Mouse (Mus musculus) embryonic fibroblast, embryonic 13.5 days (primary cell): ENCODE data around the gene Ankrd52. TPM values are rescaled to one million over a fixed set of nuclear protein-coding genes. Genes with fewer than 3 reads are reported as not detected.
"Not testable (repeated sequence)": the region's sequence is repeated elsewhere in the genome, so short reads cannot be mapped to it uniquely, and the experiment has no call there.

Experiments
- H3K27ac ChIP-seq: 2 replicates; pipeline ENCODE4 v1.5.1; 2012; ENCODE audit warnings: low read length, control low read depth, inconsistent platforms; ENCODE audit not compliant: insufficient read depth
- H3K4me1 ChIP-seq: 2 replicates; pipeline ENCODE4 v1.6.1; 2011; ENCODE audit warnings: low read length; ENCODE audit not compliant: control insufficient read depth, insufficient read depth
- H3K4me3 ChIP-seq: 2 replicates; pipeline ENCODE4 v1.5.1; 2011; ENCODE audit warnings: mild to moderate bottlenecking, control low read depth, low read length; ENCODE audit not compliant: insufficient read depth
- CTCF ChIP-seq: IDR thresholded peaks from 2 replicates; pipeline ENCODE4 v1.5.1; 2011; ENCODE audit warnings: mild to moderate bottlenecking, control low read depth, low read length, moderate library complexity, borderline replicate concordance; ENCODE audit not compliant: insufficient read depth
- POLR2A ChIP-seq: IDR thresholded peaks from 2 replicates; pipeline ENCODE4 v1.6.1; 2011; ENCODE audit warnings: low read depth, mild to moderate bottlenecking, control low read depth, low read length, moderate library complexity
- polyA plus RNA-seq: library from polyadenylated mRNA; stranded (reverse); fragments of >200 nt; gene quantifications from 2 replicates; pipeline ENCODE4 v1.2.4, GENCODE M21; 2011; ENCODE audit warnings: low read depth; ENCODE audit not compliant: missing spikeins, insufficient read length

Gene Ankrd52
- polyA plus RNA-seq: 59.1 and 63.1 TPM in 2 replicates

DNA sequence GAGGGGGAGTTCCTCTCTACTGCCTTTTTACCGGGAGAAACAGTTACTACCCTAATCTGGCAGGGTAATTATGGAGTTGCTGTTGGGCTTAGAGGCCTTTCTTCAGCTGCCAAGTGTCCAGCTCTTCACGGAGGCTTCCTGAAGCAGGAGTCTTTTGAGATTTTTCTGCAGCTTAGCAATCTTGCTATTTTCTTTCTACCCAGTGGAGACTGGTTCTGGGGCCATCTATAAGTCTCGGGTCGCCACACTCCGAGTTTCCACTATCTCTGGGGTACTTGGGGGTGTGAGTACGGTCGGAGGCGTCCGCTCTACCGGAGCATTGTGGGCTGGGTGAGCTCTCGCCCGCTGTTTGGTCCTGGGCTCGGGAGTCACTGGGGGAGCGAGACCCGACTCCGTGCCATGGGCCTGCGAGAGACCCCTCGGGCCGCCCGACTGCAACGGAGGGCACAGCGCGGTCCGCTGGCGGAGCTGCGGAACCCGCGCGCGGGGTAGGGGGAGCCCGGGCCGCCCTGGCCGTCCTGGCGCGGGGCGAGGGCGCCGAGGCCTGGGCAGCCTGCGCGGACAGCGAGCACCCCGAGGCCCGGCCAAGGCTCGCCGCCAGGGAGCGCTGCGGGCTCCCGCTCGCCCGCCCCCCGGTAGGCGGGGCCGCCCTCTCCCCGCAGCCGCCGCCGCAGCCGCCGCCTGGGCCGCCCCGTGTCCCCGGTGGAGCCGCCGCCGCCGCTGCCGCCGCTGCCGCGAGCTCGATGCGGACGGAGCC, at the start of gene Ankrd52:
Gene Ankrd52, plus strand, starts transcription at position 661 of the 757 bp plus-strand sequence.
- Histone ChIP-seq H3K4me3 (peak within 1 kb of the TSS; percentile 84), H3K4me1 (peaks cover 2% of the 10 kb centered on the region; the same call in 1 of the 2 replicates), H3K27ac (peak within 1 kb of the TSS; percentile 93)
- peak; percentile 50; the same call in 1 of the 2 replicates for TF ChIP-seq POLR2A
- 0 out of 2 replicates have a peak, but pooled peaks have one; percentile 32 for TF ChIP-seq CTCF

DNA sequence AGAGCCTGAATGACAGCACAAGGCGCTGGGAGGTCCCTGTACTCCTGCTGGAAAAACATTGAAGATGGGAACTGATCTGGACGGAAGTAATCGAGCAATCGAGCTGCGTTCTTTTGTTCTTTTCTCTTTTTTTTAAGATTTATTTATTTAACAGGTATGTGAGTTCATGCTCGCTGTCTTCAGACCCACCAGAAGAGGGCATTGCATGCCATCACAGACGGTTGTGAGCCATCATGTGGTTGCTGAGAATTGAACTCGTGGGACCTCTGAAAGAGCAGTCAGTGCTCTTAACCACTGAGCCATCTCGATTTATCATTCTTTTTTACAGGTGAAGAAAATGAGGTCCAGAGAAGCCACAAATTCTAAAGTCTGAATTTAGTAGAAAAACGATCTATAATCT, 49.3 kb upstream of the Ankrd52 start:
- TF ChIP-seq CTCF (0 out of 2 replicates have a peak, but pooled peaks have one; percentile 31), POLR2A (no peak)
- Histone ChIP-seq H3K4me3 (no peak overlapping the region), H3K27ac (no peak overlapping the region), H3K4me1 (no peaks in the 10 kb centered on the region)

DNA sequence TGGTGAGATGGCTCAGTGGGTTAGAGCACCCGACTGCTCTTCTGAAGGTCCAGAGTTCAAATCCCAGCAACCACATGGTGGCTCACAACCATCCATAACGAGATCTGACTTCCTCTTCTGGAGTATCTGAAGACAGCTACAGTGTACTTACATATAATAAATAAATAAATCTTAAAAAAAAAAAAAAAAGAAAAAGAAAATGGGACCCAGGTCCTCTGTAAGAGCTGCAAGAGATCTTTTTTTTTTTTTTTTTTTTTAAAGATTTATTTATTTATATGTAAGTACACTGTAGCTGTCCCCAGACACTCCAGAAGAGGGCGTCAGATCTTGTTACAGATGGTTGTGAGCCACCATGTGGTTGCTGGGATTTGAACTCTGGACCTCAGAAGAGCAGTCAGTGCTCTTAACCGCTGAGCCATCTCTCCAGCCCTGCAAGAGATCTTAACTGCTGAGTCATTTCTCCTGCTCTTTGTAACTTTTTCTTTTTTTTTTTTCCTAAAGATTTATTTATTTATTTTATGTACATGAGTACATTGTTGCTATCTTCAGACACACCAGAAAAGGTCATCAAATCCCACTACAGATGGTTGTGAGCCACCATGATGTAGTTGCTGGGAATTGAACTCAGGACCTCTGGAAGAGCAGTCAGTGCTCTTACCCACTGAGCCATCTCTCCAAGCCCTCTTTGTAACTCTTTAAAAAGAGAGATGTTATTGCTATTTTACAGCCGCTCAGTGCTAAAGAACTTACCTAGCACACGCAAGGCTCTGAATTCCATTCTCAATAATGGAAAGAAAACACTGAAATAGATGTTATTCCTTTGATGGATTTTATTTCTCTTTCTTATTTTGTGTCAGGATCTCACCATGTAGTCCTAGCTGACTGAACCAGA, 44.3 kb upstream of the Ankrd52 start:
- not testable (repeated sequence) for H3K27ac ChIP-seq, H3K4me1 ChIP-seq, H3K4me3 ChIP-seq

GRCm38 (mm10) chr10:128335582-128335981, 41.3 kb upstream of the Ankrd52 start:
- peaks cover 5% of the 10 kb centered on the region for H3K4me1 ChIP-seq
- H3K4me3 ChIP-seq: no peak overlapping the region
- no peak overlapping the region for H3K27ac ChIP-seq
- TF ChIP-seq POLR2A (no peak), CTCF (no peak)

DNA sequence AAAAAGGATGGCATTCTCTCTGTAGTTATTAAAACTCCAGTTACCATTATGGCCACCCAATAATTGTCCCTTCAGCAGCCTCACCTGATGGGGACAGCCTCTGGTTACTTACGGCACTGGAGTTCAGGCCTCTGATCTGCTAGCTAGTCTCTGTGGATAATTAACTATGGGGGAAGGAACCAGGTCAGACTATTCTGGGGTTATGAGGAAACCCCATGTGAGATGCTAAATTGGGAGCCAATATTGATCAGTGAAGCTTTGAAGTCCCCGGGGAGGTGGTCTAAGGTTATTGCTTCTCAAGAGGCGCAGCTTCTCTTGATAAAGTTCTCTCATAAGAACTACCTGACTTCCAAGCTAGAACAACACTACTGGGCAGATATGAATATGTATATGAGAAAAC, 40.7 kb upstream of the Ankrd52 start:
- TF ChIP-seq POLR2A (no peak), CTCF (no peak)
- no peak overlapping the region for H3K4me3 ChIP-seq
- peaks cover 5% of the 10 kb centered on the region for H3K4me1 ChIP-seq
- H3K27ac ChIP-seq: no peak overlapping the region

DNA sequence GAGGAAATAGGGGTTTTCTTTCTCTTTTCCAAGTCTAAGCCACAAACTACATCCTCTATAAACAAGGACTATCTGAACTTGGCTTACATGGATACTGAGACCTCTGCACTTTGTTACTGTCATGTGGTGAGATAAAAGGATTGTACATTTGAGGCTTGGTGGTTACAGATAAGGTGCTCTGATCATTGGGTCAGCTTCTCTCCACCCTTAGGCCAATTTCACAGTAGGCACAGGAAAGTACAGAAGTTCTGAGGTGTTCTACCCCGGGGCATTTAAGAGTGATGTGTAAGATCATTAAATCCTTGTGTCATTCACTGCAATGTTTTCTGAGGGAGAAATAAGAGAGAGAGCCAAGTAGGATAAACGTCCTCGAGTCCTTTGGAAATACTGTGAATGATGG, 40.3 kb upstream of the Ankrd52 start:
- Histone ChIP-seq H3K4me1 (peaks cover 5% of the 10 kb centered on the region), H3K4me3 (peak overlapping the region; percentile 54)

DNA sequence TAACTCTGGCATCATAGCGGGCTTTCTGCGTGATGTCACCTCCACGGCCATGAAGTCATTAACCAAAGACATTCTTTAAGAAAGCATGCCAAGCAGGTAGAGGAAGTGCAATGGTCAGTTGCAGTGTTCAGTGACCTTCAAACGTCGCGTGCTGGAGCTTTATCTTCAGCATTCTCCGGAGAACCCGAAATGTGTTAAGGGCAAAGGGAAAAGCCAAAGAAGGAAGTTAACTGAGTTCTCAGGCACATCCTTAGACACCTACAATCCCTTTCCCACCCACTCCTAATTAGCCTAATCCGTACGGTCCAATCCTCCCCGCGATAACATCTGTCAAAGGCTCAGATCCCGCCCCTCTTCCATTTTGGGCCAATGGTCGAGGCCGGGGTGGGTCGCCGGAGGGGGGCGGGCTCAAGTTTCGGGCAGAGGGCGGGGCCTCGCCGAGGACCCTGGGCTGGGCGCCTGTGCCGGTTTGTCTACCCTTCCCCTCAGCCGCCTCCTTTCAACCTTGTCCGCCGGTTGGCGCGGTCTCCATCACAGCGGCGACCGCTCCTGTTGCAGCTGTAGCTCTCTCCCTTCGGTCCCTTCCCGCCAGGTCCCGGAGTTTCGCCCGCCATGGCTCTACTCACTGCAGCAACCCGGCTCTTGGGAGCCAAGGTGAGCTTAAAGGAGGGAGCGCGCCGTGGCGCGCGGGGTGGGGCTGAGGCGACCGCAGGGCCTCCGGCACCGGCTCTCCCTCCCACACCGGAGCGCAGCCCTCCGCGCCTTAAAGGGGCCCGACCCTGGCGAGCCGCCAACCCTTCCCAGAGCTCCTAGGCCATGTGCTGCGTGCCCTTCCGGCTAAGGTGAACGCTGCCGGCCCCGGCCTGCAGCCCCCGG, 39.4 kb upstream of the Ankrd52 start, which contains the start of gene Cs:
Gene Cs, plus strand, starts transcription at position 429 of the 876 bp plus-strand sequence.
- peak within 1 kb of the TSS; percentile 67 for H3K27ac ChIP-seq
- H3K4me1 ChIP-seq: peaks cover 5% of the 10 kb centered on the region
- TF ChIP-seq CTCF (no peak), POLR2A (peak; percentile 80)

More for the DNA sequence above, 40.3 kb upstream of the Ankrd52 start:
- peak overlapping the region; percentile 67; the same call in 1 of the 2 replicates for H3K27ac ChIP-seq
- TF ChIP-seq CTCF (no peak), POLR2A (no peak; the same call in 1 of the 2 replicates)

DNA sequence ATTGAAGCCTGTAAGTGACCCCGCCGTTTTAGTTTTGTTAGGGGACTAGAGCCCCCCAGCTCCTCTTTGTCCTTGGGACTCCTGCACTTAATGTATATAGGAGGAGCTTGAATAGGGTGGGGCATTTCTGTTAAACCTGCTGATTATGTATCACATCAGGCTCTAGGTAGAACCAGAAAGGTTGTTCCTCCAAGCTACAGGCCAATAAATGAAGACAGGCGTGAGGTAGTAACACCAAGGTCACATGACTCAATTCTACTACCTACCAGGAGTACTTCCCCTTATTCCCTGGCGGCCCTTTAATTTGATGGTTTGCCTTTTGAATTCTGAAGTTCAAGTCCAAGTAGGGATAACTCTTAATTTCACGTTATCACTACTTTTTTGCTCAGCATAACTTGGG, 38.5 kb upstream of the Ankrd52 start:
- peak overlapping the region; percentile 92 for H3K4me3 ChIP-seq
- peaks cover 6% of the 10 kb centered on the region for H3K4me1 ChIP-seq
- TF ChIP-seq POLR2A (no peak), CTCF (no peak)
- H3K27ac ChIP-seq: 0 out of 2 replicates have a peak overlapping the region, but pooled peaks have one; percentile 53

More for the DNA sequence above, 39.4 kb upstream of the Ankrd52 start, which contains the start of gene Cs:
- peak within 1 kb of the TSS; percentile 92 for H3K4me3 ChIP-seq

GRCm38 (mm10) chr10:128338948-128339347, 38.0 kb upstream of the Ankrd52 start:
- Histone ChIP-seq H3K4me3 (peak overlapping the region; percentile 92), H3K27ac (no peak overlapping the region), H3K4me1 (peaks cover 7% of the 10 kb centered on the region)
- TF ChIP-seq POLR2A (no peak), CTCF (no peak)
